Mouse (Mus musculus) hindbrain, embryonic 14.5 days (tissue): ENCODE measurements around the gene Aars. TPM values are rescaled to one million over a fixed set of nuclear protein-coding genes. Genes with fewer than 3 reads are reported as not detected.
"Not testable (repeated sequence)": the region's sequence is repeated elsewhere in the genome, so short reads cannot be mapped to it uniquely, and the experiment has no call there.

Experiments
- ATAC-seq: fragments of 200-750 bp; cut with Nextera tagmentation; 2 replicates; pipeline ENCODE4 v1.8.0; 2017; ENCODE audit warnings: moderate number of reproducible peaks, mild to moderate bottlenecking, moderate TSS enrichment, moderate library complexity; ENCODE audit not compliant: low FRiP score
- DNase-seq: peaks from one replicate; pipeline ENCODE4 v3.0.0-alpha.2; 2015; ENCODE audit warnings: low spot score
- H3K27ac ChIP-seq: fragments of 300-500 bp; sonication (generic); 2 replicates; pipeline ENCODE4 v1.5.1; 2014; ENCODE audit warnings: mild to moderate bottlenecking, moderate library complexity
- H3K27me3 ChIP-seq: fragments of 300-500 bp; sonication (generic); 2 replicates; pipeline ENCODE4 v1.6.1; 2014; ENCODE audit warnings: mild to moderate bottlenecking, low read length, mixed read lengths; ENCODE audit not compliant: control insufficient read depth, insufficient read depth
- H3K36me3 ChIP-seq: fragments of 300-500 bp; sonication (generic); replicated peaks from 2 replicates; pipeline ENCODE4 v1.6.1; 2014; ENCODE audit not compliant: control insufficient read depth, insufficient read depth
- H3K4me1 ChIP-seq: fragments of 300-500 bp; sonication (generic); replicated peaks from 2 replicates; pipeline ENCODE4 v1.6.1; 2014; ENCODE audit warnings: antibody characterized with exemption, low read length, mixed read lengths; ENCODE audit not compliant: control insufficient read depth, insufficient read depth
- H3K4me2 ChIP-seq: fragments of 300-500 bp; sonication (generic); replicated peaks from 2 replicates; pipeline ENCODE4 v1.6.1; 2014; ENCODE audit warnings: mild to moderate bottlenecking, moderate library complexity
- H3K4me3 ChIP-seq: fragments of 300-500 bp; sonication (generic); replicated peaks from 2 replicates; pipeline ENCODE4 v1.5.1; 2014; ENCODE audit warnings: mild to moderate bottlenecking, low read length
- H3K9ac ChIP-seq: fragments of 300-500 bp; sonication (generic); 2 replicates; pipeline ENCODE4 v1.6.1; 2014
- H3K9me3 ChIP-seq: fragments of 300-500 bp; sonication (generic); 2 replicates; pipeline ENCODE4 v1.6.1; 2016; ENCODE audit warnings: low read length; ENCODE audit not compliant: control insufficient read depth
- WGBS: fragments of 180-500 bp; shearing (Covaris S2); extraction: QIAGEN DNeasy Blood & Tissue Kit; methylation state at CpG from one replicate; pipeline ENCODE4 v1.1.7; 2014; 5-methylcytosine and 5-hydroxymethylcytosine counted together
- polyA plus RNA-seq: library from polyadenylated mRNA; unstranded; fragments of >200 nt; fragmentation: Nextera tagmentation; extraction: Ambion mirVana; gene quantifications from 2 replicates; pipeline ENCODE4 v1.2.1, GENCODE M21; 2014

Aars gene
- 79.2 and 91.1 TPM in 2 replicates for polyA plus RNA-seq

DNA sequence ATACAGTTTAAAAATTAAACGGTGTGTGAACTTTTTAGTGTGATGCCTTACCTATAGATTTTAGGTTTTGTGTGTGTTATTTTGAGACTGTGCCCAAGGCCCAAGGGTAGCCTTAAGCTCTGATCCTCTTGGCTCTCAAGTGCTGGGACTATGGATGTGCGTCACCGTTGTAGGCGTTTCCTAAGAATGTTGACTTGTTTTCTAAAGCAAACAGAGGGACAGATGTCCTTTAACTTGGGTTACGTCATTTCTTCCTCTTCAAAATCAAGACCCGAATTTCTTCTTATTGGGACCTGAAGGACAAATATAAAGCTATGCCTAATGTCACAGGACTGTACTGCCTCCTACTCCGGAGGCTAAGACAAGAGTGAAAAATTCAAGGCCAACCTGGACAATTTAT, at the start of gene Aars:
Gene Aars, plus strand, starts transcription at position 229 of the 400 bp plus-strand sequence.
- ATAC-seq = no peak

DNA sequence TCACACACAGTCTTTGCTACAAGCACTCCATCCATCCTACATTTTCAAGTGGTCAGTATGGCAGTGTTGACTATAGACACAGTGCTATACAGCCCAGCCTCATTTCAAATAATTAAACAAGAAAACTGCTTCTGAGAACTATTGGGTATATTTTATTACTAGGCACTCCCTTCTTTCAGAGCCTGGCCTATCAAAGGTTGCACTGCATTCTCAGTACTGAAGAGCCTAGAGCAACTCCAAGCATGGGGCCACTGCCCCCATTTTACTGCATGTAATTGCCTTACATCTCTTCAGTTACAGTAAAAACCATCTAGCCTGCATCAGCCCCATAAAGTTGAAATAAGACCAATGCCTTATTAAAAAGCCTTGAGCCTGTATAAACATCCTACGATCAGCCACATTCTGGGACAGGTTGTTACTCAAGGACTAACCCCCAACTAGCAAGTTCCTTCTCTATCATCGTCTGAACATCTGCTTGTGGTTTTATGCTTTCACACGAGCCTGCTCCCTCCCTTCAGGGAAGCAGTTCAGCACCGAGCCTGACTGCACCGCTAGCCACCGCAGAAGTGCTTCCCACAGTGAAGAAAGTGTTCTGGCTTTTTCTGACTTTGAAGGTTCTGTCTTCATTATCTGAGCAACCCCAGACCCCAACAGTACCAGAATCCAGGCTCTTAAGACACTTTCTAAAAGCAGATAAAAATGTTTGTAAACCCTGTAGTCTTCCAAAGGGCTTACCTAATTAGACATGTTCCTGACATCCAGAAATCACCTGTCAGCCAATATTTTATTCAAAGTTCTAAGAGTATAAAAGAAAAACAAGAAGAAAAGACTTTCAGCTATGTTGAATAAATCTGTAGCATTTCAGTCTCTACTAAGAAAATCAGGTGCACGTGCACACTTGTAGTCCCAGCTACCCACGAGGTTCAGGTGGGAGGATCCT, 44.9 kb upstream of the Aars start:
- H3K36me3 ChIP-seq = peaks cover 94% of the 10 kb centered on the region
- H3K4me3 ChIP-seq = no peak overlapping the region
- 92% methylated on average over 8 of the region's 8 CpGs for WGBS
- no peak overlapping the region for H3K27ac ChIP-seq
- DNase-seq (no peak), ATAC-seq (no peak)
- H3K27me3 ChIP-seq = no peaks in the 10 kb centered on the region
- H3K9ac ChIP-seq = no peak overlapping the region
- H3K9me3 ChIP-seq = no peaks in the 10 kb centered on the region
- H3K4me2 ChIP-seq = no peak overlapping the region
- H3K4me1 ChIP-seq = no peaks in the 10 kb centered on the region

More for the DNA sequence above, at the start of gene Aars:
- Histone ChIP-seq H3K36me3 (peaks cover 18% of the 10 kb centered on the region), H3K27ac (peak within 1 kb of the TSS; percentile 87), H3K27me3 (no peaks in the 10 kb centered on the region; the same call in none of the 2 replicates), H3K4me2 (peak within 1 kb of the TSS; percentile 77), H3K9ac (peak within 1 kb of the TSS; percentile 77), H3K9me3 (no peaks in the 10 kb centered on the region), H3K4me1 (peaks cover 18% of the 10 kb centered on the region), H3K4me3 (peak within 1 kb of the TSS; percentile 67)
- 98% methylated on average over 7 of the region's 7 CpGs for WGBS
- no peak for DNase-seq

DNA sequence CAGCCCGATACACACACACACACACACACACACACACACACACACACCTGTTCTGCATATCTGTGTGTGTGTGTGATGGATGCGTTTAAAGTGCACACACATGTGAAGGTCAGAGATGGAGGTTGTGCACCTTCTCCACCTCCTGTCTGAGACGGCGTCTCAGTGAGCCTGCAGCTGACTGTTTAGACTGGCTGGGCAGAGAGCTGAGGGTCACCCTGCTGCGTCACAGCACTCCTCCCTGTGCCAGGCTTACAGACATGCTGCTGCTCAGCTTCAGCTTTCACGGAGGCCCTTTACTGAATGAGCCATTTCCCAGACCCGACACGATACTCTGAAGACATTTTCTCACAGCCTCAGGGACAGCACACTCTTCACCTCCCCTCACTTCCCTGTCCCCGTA, 42.9 kb upstream of the Aars start:
- H3K9ac ChIP-seq = no peak overlapping the region
- ATAC-seq (no peak), DNase-seq (no peak)
- H3K27ac ChIP-seq = no peak overlapping the region
- H3K27me3 ChIP-seq = no peaks in the 10 kb centered on the region
- 91% methylated on average over 9 of the region's 9 CpGs for WGBS
- no peak overlapping the region for H3K4me3 ChIP-seq
- no peaks in the 10 kb centered on the region for H3K4me1 ChIP-seq
- H3K9me3 ChIP-seq = no peaks in the 10 kb centered on the region
- peaks cover 79% of the 10 kb centered on the region for H3K36me3 ChIP-seq
- no peak overlapping the region for H3K4me2 ChIP-seq

DNA sequence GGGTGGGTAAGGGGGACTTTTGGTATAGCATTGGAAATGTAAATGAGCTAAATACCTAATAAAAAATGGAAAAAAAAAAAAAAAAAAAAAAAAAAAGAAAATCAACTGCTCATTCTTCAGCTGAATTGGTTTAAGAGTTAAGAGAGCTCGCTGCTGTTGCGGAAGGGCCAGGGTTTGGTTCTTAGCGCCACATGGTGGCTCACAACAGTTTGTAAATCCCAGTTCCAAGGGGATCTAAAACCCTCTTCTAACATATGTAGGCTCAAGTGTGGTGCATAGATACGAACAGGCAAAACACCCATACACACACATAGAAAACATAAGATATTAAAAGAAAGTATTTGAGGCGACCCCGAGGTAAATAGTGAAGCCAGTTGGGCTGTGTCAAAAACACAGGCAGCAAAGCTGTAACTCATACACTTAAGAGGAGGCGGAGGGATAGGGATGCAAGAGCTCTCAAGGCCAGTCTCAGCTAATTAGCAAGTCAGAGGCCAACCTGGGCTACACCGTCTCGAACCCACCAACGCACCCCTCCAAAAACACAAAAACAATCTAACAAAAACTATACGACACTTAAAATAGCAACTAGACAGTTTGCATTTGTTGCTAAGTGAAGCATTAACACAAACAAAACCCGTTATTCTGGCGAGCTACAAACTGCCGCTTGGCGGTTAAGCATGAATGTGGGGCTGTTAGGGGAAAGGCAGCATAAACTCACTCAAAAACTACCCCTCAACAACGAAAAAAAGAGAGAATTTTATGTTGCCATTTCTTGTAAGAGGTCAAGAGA, 36.1 kb upstream of the Aars start:
- no peaks in the 10 kb centered on the region for H3K27me3 ChIP-seq
- H3K9ac ChIP-seq = peak overlapping the region; percentile 80
- peaks cover 17% of the 10 kb centered on the region for H3K36me3 ChIP-seq
- 39% methylated on average over 16 of the region's 16 CpGs for WGBS
- ATAC-seq (no peak), DNase-seq (no peak)
- peaks cover 8% of the 10 kb centered on the region for H3K4me1 ChIP-seq
- H3K4me3 ChIP-seq = peak overlapping the region; percentile 94
- H3K27ac ChIP-seq = peak overlapping the region; percentile 78
- no peaks in the 10 kb centered on the region for H3K9me3 ChIP-seq
- H3K4me2 ChIP-seq = peak overlapping the region; percentile 91

DNA sequence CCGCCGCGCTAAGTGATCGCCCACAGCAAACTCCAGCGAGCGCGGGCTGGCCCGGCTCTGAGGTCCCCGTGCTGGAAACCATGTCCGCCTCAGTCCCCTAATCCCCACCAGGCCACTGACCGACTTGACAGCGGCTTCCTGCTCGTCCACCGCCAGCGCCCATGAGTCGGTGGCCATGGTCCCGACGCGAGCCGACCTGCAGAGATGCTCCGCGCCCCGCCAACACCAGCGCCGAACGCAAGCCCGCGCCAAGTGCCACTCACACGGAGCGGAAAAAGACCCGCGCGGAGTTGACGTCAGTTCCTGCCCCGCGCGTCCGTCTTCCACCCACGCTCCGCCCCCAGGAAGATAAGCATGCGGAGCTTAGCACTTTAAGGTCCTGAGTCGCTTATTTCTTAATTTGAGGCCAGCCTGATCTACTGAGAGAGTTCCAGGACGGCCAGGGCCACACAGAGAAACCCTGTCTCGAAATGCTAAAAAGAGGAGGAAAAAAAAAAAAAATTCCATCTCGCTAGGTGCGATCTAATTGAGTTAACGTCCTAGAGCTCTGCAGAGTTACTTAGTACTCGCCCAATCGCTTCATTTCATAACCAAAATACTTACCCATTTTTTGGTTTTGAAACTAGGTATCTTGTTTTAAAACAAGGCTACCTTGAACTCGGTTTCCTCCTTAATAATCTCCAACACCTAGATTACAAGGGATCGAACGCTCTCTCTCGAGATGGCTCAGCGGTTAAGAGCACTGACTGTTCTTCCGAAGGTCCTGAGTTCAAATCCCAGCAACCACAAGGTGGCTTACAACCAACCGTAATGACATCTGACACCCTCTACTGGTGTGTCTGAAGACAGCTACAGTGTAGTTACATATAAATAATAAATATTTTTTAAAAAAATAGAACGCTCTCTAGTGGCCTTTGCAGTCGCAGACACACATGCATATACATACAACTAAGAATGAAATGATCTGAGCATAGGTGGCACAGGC, 35.1 kb upstream of the Aars start, which contains the start of gene Ddx19a:
Gene Ddx19a, minus strand, starts transcription at position 254 of the 985 bp plus-strand sequence.
- Histone ChIP-seq H3K27me3 (no peaks in the 10 kb centered on the region), H3K36me3 (peaks cover 10% of the 10 kb centered on the region), H3K4me3 (peak within 1 kb of the TSS; percentile 94)

DNA sequence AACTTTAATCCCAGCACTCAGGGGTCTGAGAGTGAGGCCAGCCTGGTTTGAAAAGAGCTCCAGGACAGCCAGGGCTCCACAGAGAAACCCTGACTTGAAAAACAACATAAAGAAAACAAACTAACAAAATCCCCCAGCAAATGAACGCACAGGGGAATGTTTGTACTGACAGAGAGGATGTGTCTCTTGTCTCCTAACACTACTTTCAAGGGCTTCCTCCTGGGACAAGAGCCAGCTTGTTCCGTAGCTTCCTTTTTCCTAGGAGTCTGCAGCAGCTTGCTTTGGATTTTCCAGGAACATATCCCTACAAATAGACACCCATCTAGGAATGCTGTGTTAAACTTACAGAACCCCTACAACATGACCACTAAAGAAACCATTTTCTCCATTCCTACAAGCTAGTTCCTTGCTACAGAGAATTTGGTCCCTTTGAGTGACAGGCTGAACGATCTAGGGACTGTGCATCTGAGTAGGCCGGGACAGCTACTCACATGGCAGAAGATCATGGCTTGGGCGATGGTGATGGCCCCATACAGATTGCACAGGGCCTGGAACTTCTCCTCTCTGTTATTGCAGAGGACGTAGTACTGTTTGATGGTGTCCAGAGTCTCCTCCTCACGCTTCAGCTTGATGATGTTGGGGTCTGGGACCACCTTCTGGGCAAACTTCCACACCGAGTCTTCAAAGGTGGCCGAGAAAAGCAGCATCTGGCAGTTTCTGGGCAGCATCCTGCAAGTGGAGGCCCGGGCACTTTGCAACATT, 22.5 kb upstream of the Aars start:
- not testable (repeated sequence) for H3K4me1 ChIP-seq, DNase-seq, H3K4me2 ChIP-seq, H3K9me3 ChIP-seq, H3K27ac ChIP-seq, H3K4me3 ChIP-seq, H3K27me3 ChIP-seq, H3K9ac ChIP-seq, ATAC-seq
- peaks cover 70% of the 10 kb centered on the region for H3K36me3 ChIP-seq
- WGBS = 92% methylated on average over 9 of the region's 10 CpGs

More for the DNA sequence above, 35.1 kb upstream of the Aars start, which contains the start of gene Ddx19a:
- peaks cover 8% of the 10 kb centered on the region for H3K4me1 ChIP-seq
- peak; percentile 88 for DNase-seq
- H3K9me3 ChIP-seq = no peaks in the 10 kb centered on the region
- peak within 1 kb of the TSS; percentile 80 for H3K9ac ChIP-seq
- peak within 1 kb of the TSS; percentile 91 for H3K4me2 ChIP-seq
- ATAC-seq = peak; percentile 93
- 4% methylated on average over 58 of the region's 58 CpGs for WGBS
- peak within 1 kb of the TSS; percentile 78 for H3K27ac ChIP-seq

DNA sequence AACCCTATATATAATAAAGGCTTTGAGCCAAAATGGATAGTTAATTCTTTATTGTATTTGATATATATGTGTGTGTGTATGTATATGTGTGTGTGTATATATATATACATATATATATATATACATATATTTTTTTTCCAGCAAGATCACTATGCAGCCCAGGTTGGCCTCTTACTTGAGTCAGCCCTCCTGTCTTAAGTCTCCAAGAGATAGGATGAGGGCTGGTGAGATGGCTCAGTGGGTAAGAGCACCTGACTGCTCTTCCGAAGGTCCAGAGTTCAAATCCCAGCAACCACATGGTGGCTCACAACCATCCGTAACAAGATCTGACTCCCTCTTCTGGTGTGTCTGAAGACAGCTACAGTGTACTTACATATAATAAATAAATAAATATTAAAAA, 6.3 kb upstream of the Aars start:
- not testable (repeated sequence) for H3K27ac ChIP-seq, H3K4me1 ChIP-seq, H3K4me3 ChIP-seq, DNase-seq, H3K36me3 ChIP-seq, H3K9me3 ChIP-seq, H3K9ac ChIP-seq, H3K27me3 ChIP-seq, ATAC-seq, H3K4me2 ChIP-seq
- 91% methylated on average over 1 of the region's 2 CpGs for WGBS

DNA sequence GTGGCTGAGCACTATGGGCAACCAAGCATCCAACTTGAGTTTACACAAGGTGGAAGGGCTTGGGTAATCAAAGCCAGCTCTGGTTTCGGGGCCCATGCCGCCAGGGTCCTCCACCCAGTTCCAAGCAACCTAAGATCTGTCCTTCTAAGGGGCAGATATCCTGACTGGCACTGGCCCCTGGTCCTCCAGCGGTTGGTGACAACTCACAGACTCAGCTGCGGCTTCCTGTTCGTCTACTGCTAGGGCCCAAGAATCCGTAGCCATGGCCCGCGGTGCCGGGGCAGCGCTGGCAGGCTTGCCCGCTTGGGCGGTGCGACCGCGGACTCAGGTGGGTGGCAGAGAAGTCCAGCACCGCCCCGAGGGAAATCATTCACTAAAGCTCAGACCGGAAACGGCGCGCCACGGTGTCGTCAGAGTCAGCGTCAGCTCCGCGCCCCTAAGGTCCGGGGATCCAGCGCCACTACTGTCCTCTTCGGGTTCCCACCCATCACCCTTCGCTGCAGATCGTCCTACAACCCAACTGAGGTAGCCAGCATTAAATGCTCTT, 5.5 kb upstream of the Aars start:
- Histone ChIP-seq H3K9me3 (no peaks in the 10 kb centered on the region), H3K27ac (peak overlapping the region; percentile 55; the same call in 1 of the 2 replicates), H3K4me3 (peak overlapping the region; percentile 48), H3K4me2 (peak overlapping the region; percentile 78), H3K36me3 (no peaks in the 10 kb centered on the region), H3K4me1 (peaks cover 4% of the 10 kb centered on the region; the same call in 1 of the 2 replicates), H3K27me3 (no peaks in the 10 kb centered on the region; the same call in none of the 2 replicates), H3K9ac (peak overlapping the region; percentile 68)
- DNase-seq (peak; percentile 88), ATAC-seq (peak; percentile 88)
- WGBS = 1% methylated on average over 31 of the region's 31 CpGs
